Mouse (Mus musculus) CD4-positive naive resting alpha-beta T cell, adult 57 days (primary cell): ENCODE results near the gene Slc25a27. TPM values are rescaled to one million over a fixed set of nuclear protein-coding genes. Genes with fewer than 3 reads are reported as not detected.

Experiments used
- total RNA-seq: library from RNA; stranded (reverse); gene quantifications from one replicate; pipeline ENCODE4 v1.2.4, GENCODE M21; 2023

The Slc25a27 gene
- total RNA-seq, result 15.9 TPM

GRCm38 (mm10) chr17:43666576-43667289 lies at the start of gene Slc25a27:
Slc25a27 (minus strand) TSS chr17:43667214.

GRCm38 (mm10) chr17:43667290-43667843 lies 353 bp upstream of the Slc25a27 start, which contains the start of gene Cyp39a1:
Cyp39a1 (plus strand) TSS chr17:43667425.

GRCm38 (mm10) chr17:43629496-43630426 lies 37.3 kb downstream of the Slc25a27 start, which contains the start of gene Tdrd6:
Tdrd6 (minus strand) TSS chr17:43630299.

Other genes starting within 250 kb of the Slc25a27 start
- not detected for gene Mep1a, start 164.4 kb downstream of the Slc25a27 start, total RNA-seq
- gene Ankrd66, start 123.6 kb downstream of the Slc25a27 start, total RNA-seq, result not detected
- 2.9 TPM for gene Pla2g7, start 99.1 kb downstream of the Slc25a27 start, total RNA-seq
- 0.09 TPM for gene Tdrd6, start 36.9 kb downstream of the Slc25a27 start, total RNA-seq
- 4.6 TPM for gene Cyp39a1, start 211 bp upstream of the Slc25a27 start, total RNA-seq
- not detected for gene Rcan2, start 134.1 kb upstream of the Slc25a27 start, total RNA-seq